8 mouse cellular contexts compared by ENCODE assay signal in the genomic region with DNA sequence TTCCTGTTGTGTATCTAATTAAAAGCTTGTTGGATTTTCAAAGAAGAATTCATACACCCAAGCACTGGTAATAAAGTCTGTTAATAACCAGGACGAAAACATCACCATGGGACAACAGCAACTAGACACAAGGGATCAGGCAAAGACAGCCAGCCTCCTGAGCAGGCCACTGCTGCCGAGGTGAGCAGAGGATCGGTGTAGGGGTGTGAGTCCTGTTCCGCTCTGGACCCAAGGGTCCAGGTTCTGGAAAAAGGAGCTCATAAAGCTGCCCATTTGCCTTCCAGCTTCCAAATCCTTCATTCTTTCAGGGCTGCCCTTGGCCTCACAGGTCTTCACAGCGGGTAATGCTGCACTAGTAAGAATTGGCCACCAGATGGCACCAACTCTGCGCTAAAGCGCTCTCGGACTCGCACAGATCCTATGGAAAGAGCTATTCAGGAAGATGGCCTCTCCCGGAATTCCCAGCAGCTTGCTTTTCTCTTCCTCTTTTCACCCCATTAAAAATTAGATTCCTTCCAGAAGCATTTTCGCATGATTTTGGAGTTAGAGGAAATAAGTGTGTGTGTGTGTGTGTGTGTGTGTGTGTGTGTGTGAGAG.
DNase-seq lines count a peak whose midpoint lies in the region; ATAC-seq and TF ChIP-seq lines count a peak whose summit lies in the region.

No protein-coding gene starts in this region.

- peak; percentile 82 for TF ChIP-seq CTCF in layer of hippocampus, adult 2 months (conservative IDR thresholded peaks at IDR 0.05)

- WGBS in lung, embryonic 16.5 days: 17% methylated on average over 11 of the region's 11 CpGs

- H3K27me3 ChIP-seq in lung, embryonic 16.5 days (ENCODE audit: control insufficient read depth, insufficient read depth, low read depth, low read length): no peaks in the 10 kb centered on the region

- no peaks in the 10 kb centered on the region for H3K36me3 ChIP-seq in lung, embryonic 16.5 days (ENCODE audit: control insufficient read depth, insufficient read depth, low read length)

- no peak overlapping the region; the same call in 1 of the 2 replicates for H3K4me2 ChIP-seq in lung, embryonic 16.5 days (ENCODE audit: low read depth, low read length)

- no peaks in the 10 kb centered on the region for H3K9me3 ChIP-seq in lung, embryonic 16.5 days (ENCODE audit: control insufficient read depth, low read length)

- H3K9ac ChIP-seq in lung, embryonic 16.5 days (ENCODE audit: low read length): no peak overlapping the region

- H3K4me3 ChIP-seq in layer of hippocampus, adult 2 months: no peak overlapping the region; the same call in 1 of the 2 replicates
- no peak overlapping the region for H3K4me3 ChIP-seq in lung, embryonic 16.5 days (ENCODE audit: low read length)

- H3K27ac ChIP-seq in layer of hippocampus, adult 2 months: no peak overlapping the region
- no peak overlapping the region for H3K27ac ChIP-seq in lung, embryonic 16.5 days (ENCODE audit: low read length)

- H3K4me1 ChIP-seq in lung, embryonic 16.5 days (replicated peaks; ENCODE audit: control insufficient read depth, insufficient read depth, low read length): no peaks in the 10 kb centered on the region

- ATAC-seq in lung, embryonic 16.5 days (ENCODE audit: low read depth): peak; percentile 87

- peak; percentile 90 for DNase-seq in Muller cell, postnatal 12 days (ENCODE audit: inconsistent ontology term)
- peak; percentile 84 for DNase-seq in cerebellum, adult 8-10 months
- peak; percentile 85 for DNase-seq in forelimb bud, embryonic 11.5 days (ENCODE audit: low read depth, low spot score)
- DNase-seq in heart, postnatal 4 days: peak; percentile 89
- DNase-seq in layer of hippocampus, adult 2 months (ENCODE audit: low spot score in 2 of 2): peak; percentile 89 to 90
- peak; percentile 91 for DNase-seq in retina, postnatal 1 day
- DNase-seq in urinary bladder, postnatal 4 days (ENCODE audit: low spot score in 2 of 2): peak; percentile 72 to 81
